ENCODE assay signal across 10 mouse cellular contexts in the genomic region with DNA sequence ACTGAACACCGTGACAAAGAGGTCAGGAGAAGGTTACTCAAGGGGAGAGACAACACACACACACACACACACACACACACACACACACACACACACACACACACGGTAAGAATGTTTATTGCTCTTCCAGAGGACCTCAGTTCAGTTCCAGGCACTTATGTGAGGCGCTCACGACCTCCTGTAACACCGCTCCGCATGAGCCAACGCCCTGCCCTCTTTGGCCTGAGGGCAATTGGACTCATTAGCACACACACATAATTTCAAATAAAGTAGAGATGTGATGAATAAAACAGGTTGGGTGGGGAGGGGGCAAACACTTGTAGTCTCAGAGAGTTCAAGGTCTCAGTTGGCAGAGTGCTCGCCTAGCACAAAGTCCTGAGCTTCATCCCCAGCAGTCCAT. TPM values are rescaled to one million over a fixed set of nuclear protein-coding genes. Genes with fewer than 3 reads are reported as not detected.
A peak's percentile ranks its signal among the peaks of the same experiment; 100 is the strongest.
DNase-seq lines count a peak whose midpoint lies in the region; ATAC-seq lines count a peak whose summit lies in the region.
"Had no signal": no experiment of that assay in that cellular context is flagged by ENCODE, and none has a peak within 500 bp of the region (broad histone marks: within the 10 kb centered on the region; RNA-seq: fewer than 3 reads in every experiment).

No protein-coding gene starts in this region.

- DNase-seq in heart, postnatal 36 days = no peak
- DNase-seq in midbrain, embryonic 11.5 days (ENCODE audit: low spot score, missing footprints) = peak; percentile 31
- peak; percentile 42 for DNase-seq in kidney, postnatal 10 days
- DNase-seq: adrenal gland, postnatal 25 days; cerebellum, adult 9-10 months had no signal

- ATAC-seq in heart, embryonic 15.5 days (replicated peaks; ENCODE audit: insufficient number of reproducible peaks, insufficient read depth, low FRiP score, low read depth) = no peak
- ATAC-seq in midbrain, embryonic 11.5 days (ENCODE audit: low FRiP score) = no peak
- no peak for ATAC-seq in midbrain, embryonic 15.5 days (replicated peaks)
- no peak for ATAC-seq in stomach, embryonic 15.5 days (ENCODE audit: insufficient read depth, low FRiP score, low read depth)
- ATAC-seq in forebrain, embryonic 12.5 days (ENCODE audit: low FRiP score) = no peak
- no peak for ATAC-seq in hindbrain, embryonic 13.5 days (ENCODE audit: low FRiP score)

- intact Hi-C loops in heart, postnatal 36 days (cut with DNase I) = loop anchor here (2.0 kb wide), 1 partner anchor 23 kb away; no protein-coding TSS in a partner anchor

- peak overlapping the region; percentile 61; the same call in 1 of the 2 replicates for H3K4me2 ChIP-seq in heart, embryonic 15.5 days
- H3K4me2 ChIP-seq in midbrain, embryonic 11.5 days = no peak overlapping the region
- H3K4me2 ChIP-seq in midbrain, embryonic 15.5 days = no peak overlapping the region
- peak overlapping the region; percentile 50; the same call in 1 of the 2 replicates for H3K4me2 ChIP-seq in stomach, embryonic 15.5 days
- H3K4me2 ChIP-seq in forebrain, embryonic 12.5 days = no peak overlapping the region
- no peak overlapping the region for H3K4me2 ChIP-seq in hindbrain, embryonic 13.5 days

- H3K36me3 ChIP-seq in heart, embryonic 15.5 days = no peaks in the 10 kb centered on the region
- H3K36me3 ChIP-seq in midbrain, embryonic 11.5 days (ENCODE audit: control insufficient read depth, insufficient read depth, low read length) = no peaks in the 10 kb centered on the region
- H3K36me3 ChIP-seq in midbrain, embryonic 15.5 days (replicated peaks) = no peaks in the 10 kb centered on the region
- no peaks in the 10 kb centered on the region for H3K36me3 ChIP-seq in stomach, embryonic 15.5 days
- H3K36me3 ChIP-seq in forebrain, embryonic 12.5 days (replicated peaks) = no peaks in the 10 kb centered on the region
- H3K36me3 ChIP-seq in hindbrain, embryonic 13.5 days = no peaks in the 10 kb centered on the region

- no peak overlapping the region for H3K9ac ChIP-seq in heart, embryonic 15.5 days
- no peak overlapping the region for H3K9ac ChIP-seq in midbrain, embryonic 11.5 days (ENCODE audit: low read length)
- H3K9ac ChIP-seq in midbrain, embryonic 15.5 days = no peak overlapping the region
- H3K9ac ChIP-seq in stomach, embryonic 15.5 days = no peak overlapping the region
- H3K9ac ChIP-seq in forebrain, embryonic 12.5 days = no peak overlapping the region
- no peak overlapping the region for H3K9ac ChIP-seq in hindbrain, embryonic 13.5 days

- H3K9me3 ChIP-seq in heart, embryonic 15.5 days (replicated peaks) = no peaks in the 10 kb centered on the region
- H3K9me3 ChIP-seq in midbrain, embryonic 11.5 days (ENCODE audit: control insufficient read depth, low read length) = no peaks in the 10 kb centered on the region
- H3K9me3 ChIP-seq in midbrain, embryonic 15.5 days = no peaks in the 10 kb centered on the region
- no peaks in the 10 kb centered on the region for H3K9me3 ChIP-seq in stomach, embryonic 15.5 days
- no peaks in the 10 kb centered on the region for H3K9me3 ChIP-seq in forebrain, embryonic 12.5 days
- H3K9me3 ChIP-seq in hindbrain, embryonic 13.5 days = no peaks in the 10 kb centered on the region

- no peaks in the 10 kb centered on the region for H3K27me3 ChIP-seq in heart, embryonic 15.5 days
- H3K27me3 ChIP-seq in midbrain, embryonic 11.5 days (ENCODE audit: control insufficient read depth, insufficient read depth, low read length) = no peaks in the 10 kb centered on the region
- H3K27me3 ChIP-seq in midbrain, embryonic 15.5 days (replicated peaks) = no peaks in the 10 kb centered on the region
- no peaks in the 10 kb centered on the region for H3K27me3 ChIP-seq in stomach, embryonic 15.5 days (replicated peaks)
- no peaks in the 10 kb centered on the region for H3K27me3 ChIP-seq in forebrain, embryonic 12.5 days
- H3K27me3 ChIP-seq in hindbrain, embryonic 13.5 days = no peaks in the 10 kb centered on the region

- H3K4me3 ChIP-seq in heart, embryonic 15.5 days = no peak overlapping the region
- H3K4me3 ChIP-seq in midbrain, embryonic 11.5 days (ENCODE audit: low read depth, low read length) = no peak overlapping the region
- H3K4me3 ChIP-seq in midbrain, embryonic 15.5 days = no peak overlapping the region
- H3K4me3 ChIP-seq in stomach, embryonic 15.5 days (replicated peaks) = no peak overlapping the region
- no peak overlapping the region for H3K4me3 ChIP-seq in forebrain, embryonic 12.5 days (replicated peaks)
- no peak overlapping the region for H3K4me3 ChIP-seq in hindbrain, embryonic 13.5 days

- WGBS in heart, embryonic 15.5 days = 75% methylated on average over 8 of the region's 8 CpGs
- WGBS in midbrain, embryonic 11.5 days = 86% methylated on average over 8 of the region's 8 CpGs
- WGBS in midbrain, embryonic 15.5 days = 81% methylated on average over 8 of the region's 8 CpGs
- WGBS in stomach, embryonic 15.5 days = 76% methylated on average over 8 of the region's 8 CpGs
- 84% methylated on average over 8 of the region's 8 CpGs for WGBS in forebrain, embryonic 12.5 days
- WGBS in hindbrain, embryonic 13.5 days = 88% methylated on average over 8 of the region's 8 CpGs

- H3K4me1 ChIP-seq in heart, embryonic 15.5 days (replicated peaks) = peaks cover 31% of the 10 kb centered on the region
- H3K4me1 ChIP-seq in midbrain, embryonic 11.5 days (ENCODE audit: control insufficient read depth, insufficient read depth, low read length) = no peaks in the 10 kb centered on the region
- no peaks in the 10 kb centered on the region for H3K4me1 ChIP-seq in midbrain, embryonic 15.5 days
- 0 out of 2 replicates have a peak, but pooled peaks cover 3% of the 10 kb centered on the region for H3K4me1 ChIP-seq in stomach, embryonic 15.5 days
- H3K4me1 ChIP-seq in forebrain, embryonic 12.5 days = 0 out of 2 replicates have a peak, but pooled peaks cover 5% of the 10 kb centered on the region
- no peaks in the 10 kb centered on the region for H3K4me1 ChIP-seq in hindbrain, embryonic 13.5 days (replicated peaks)

- H3K27ac ChIP-seq in heart, embryonic 15.5 days = 0 out of 2 replicates have a peak overlapping the region, but pooled peaks have one; percentile 81
- no peak overlapping the region for H3K27ac ChIP-seq in midbrain, embryonic 11.5 days (ENCODE audit: low read depth, low read length)
- H3K27ac ChIP-seq in midbrain, embryonic 15.5 days = no peak overlapping the region
- no peak overlapping the region for H3K27ac ChIP-seq in stomach, embryonic 15.5 days
- no peak overlapping the region for H3K27ac ChIP-seq in forebrain, embryonic 12.5 days
- no peak overlapping the region for H3K27ac ChIP-seq in hindbrain, embryonic 13.5 days

RNA-seq across cellular contexts. Expression of a gene that starts 30.0 kb away (rescaled TPM):
- polyA plus RNA-seq in heart, embryonic 15.5 days (2015; fragmentation: Nextera tagmentation; extraction: Ambion mirVana) = 313 and 337 TPM in 2 replicates
- total RNA-seq in heart, postnatal 36 days (2021) = 100 to 1,000 TPM; 147 to 159 TPM
- 418 and 497 TPM in 2 replicates for polyA plus RNA-seq in midbrain, embryonic 11.5 days (2014; fragmentation: Nextera tagmentation; extraction: Ambion mirVana)
- 339 and 344 TPM in 2 replicates for polyA plus RNA-seq in midbrain, embryonic 15.5 days (2015; fragmentation: Nextera tagmentation; extraction: Ambion mirVana)
- polyA plus RNA-seq in stomach, embryonic 15.5 days (2015; fragmentation: Nextera tagmentation; extraction: Ambion mirVana) = 518 and 529 TPM in 2 replicates
- 497 and 562 TPM in 2 replicates for polyA plus RNA-seq in forebrain, embryonic 12.5 days (2016; fragmentation: Nextera tagmentation; extraction: Ambion mirVana)
- polyA plus RNA-seq in hindbrain, embryonic 13.5 days (2015; fragmentation: Nextera tagmentation; extraction: Ambion mirVana) = 268 and 333 TPM in 2 replicates

RNA-seq across cellular contexts. Expression of a gene that starts 58.0 kb away (rescaled TPM):
- 15.1 and 17.3 TPM in 2 replicates for polyA plus RNA-seq in heart, embryonic 15.5 days (2015; fragmentation: Nextera tagmentation; extraction: Ambion mirVana)
- 10 to 100 TPM in 1 of 2 experiments, 1 to 10 TPM in 1; 9.6 to 10.9 TPM for total RNA-seq in heart, postnatal 36 days (2021)
- 23.6 and 26.4 TPM in 2 replicates for polyA plus RNA-seq in midbrain, embryonic 11.5 days (2014; fragmentation: Nextera tagmentation; extraction: Ambion mirVana)
- polyA plus RNA-seq in midbrain, embryonic 15.5 days (2015; fragmentation: Nextera tagmentation; extraction: Ambion mirVana) = 25.2 and 25.8 TPM in 2 replicates
- polyA plus RNA-seq in stomach, embryonic 15.5 days (2015; fragmentation: Nextera tagmentation; extraction: Ambion mirVana) = 20.9 and 24.9 TPM in 2 replicates
- 30.4 and 30.6 TPM in 2 replicates for polyA plus RNA-seq in forebrain, embryonic 12.5 days (2016; fragmentation: Nextera tagmentation; extraction: Ambion mirVana)
- polyA plus RNA-seq in hindbrain, embryonic 13.5 days (2015; fragmentation: Nextera tagmentation; extraction: Ambion mirVana) = 25.7 and 28.0 TPM in 2 replicates

Comparison
In these comparisons a context has a peak if more than half of its experiments do, and no peak if none do; other contexts are left out.
1. H3K4me2 ChIP-seq: peak in heart, embryonic 15.5 days (single experiment) and stomach, embryonic 15.5 days (single experiment); none in midbrain, embryonic 11.5 days (single experiment), midbrain, embryonic 15.5 days (single experiment), forebrain, embryonic 12.5 days (single experiment) and hindbrain, embryonic 13.5 days (single experiment).
2. DNase-seq: peak in midbrain, embryonic 11.5 days (single experiment) and kidney, postnatal 10 days (single experiment); none in heart, postnatal 36 days (0 of 2).